Mouse (Mus musculus) CH12.LX (cell line): ENCODE measurements around the gene Bmp7. TPM values are rescaled to one million over a fixed set of nuclear protein-coding genes. Genes with fewer than 3 reads are reported as not detected.

Experiments used
- DNase-seq: peaks from one replicate; pipeline ENCODE4 v3.0.0-alpha.2; 2013; ENCODE audit errors: extremely low read depth
- H3K27ac ChIP-seq: 2 replicates; pipeline ENCODE4 v1.5.1; 2012; ENCODE audit warnings: low read depth, mild to moderate bottlenecking, control low read depth, moderate library complexity; ENCODE audit not compliant: insufficient read depth
- H3K27me3 ChIP-seq: replicated peaks from 2 replicates; pipeline ENCODE3; 2012; ENCODE audit warnings: inconsistent platforms
- H3K36me3 ChIP-seq, 2 experiments: replicated peaks in 1 of 2; 2 replicates each; pipeline versions ENCODE3 to v1.6.1; 2012; ENCODE audit warnings: inconsistent platforms in 1 of 2, low read length in 1 of 2, mild to moderate bottlenecking in 1 of 2, mixed read lengths in 1 of 2, moderate library complexity in 1 of 2; ENCODE audit not compliant: control insufficient read depth in 1 of 2, insufficient read depth in 1 of 2
- H3K4me1 ChIP-seq, 2 experiments: 2 replicates each; pipeline ENCODE4 v1.6.1; 2012; ENCODE audit warnings: inconsistent platforms in 1 of 2, moderate library complexity in 1 of 2; ENCODE audit not compliant: insufficient read depth in 2 of 2, control insufficient read depth in 1 of 2
- H3K4me2 ChIP-seq: 2 replicates; pipeline ENCODE4 v1.6.1; 2012; ENCODE audit warnings: low read depth, mild to moderate bottlenecking, control low read depth; ENCODE audit not compliant: poor library complexity, insufficient read depth, severe bottlenecking
- H3K4me3 ChIP-seq, 3 experiments: fragments of 150-350 bp in 1 of 3; sonication (generic) in 1 of 3; replicated peaks in 1 of 3; 2 replicates each; pipeline versions ENCODE3 to v1.5.1; 2011 to 2012; ENCODE audit warnings: low read depth in 2 of 3, low read length in 2 of 3, mild to moderate bottlenecking in 2 of 3, moderate library complexity in 2 of 3, control low read depth in 1 of 3, improper control_type of control experiment in 1 of 3, inconsistent platforms in 1 of 3, mixed read lengths in 1 of 3; ENCODE audit not compliant: poor library complexity in 1 of 3
- H3K79me2 ChIP-seq: replicated peaks from 2 replicates; pipeline ENCODE4 v1.6.1; 2012; ENCODE audit warnings: mild to moderate bottlenecking, moderate library complexity; ENCODE audit not compliant: control insufficient read depth, poor library complexity, insufficient read depth, severe bottlenecking; ENCODE audit errors: extremely low read depth
- H3K9ac ChIP-seq: 2 replicates; pipeline ENCODE4 v1.6.1; 2012; ENCODE audit warnings: low read depth, mild to moderate bottlenecking, control low read depth, moderate library complexity; ENCODE audit not compliant: insufficient read depth
- H3K9me3 ChIP-seq: replicated peaks from 2 replicates; pipeline ENCODE3; 2012; ENCODE audit warnings: low read length, inconsistent platforms, mixed read lengths
- BHLHE40 ChIP-seq: IDR thresholded peaks from 2 replicates; pipeline ENCODE4 v1.6.1; 2011; ENCODE audit warnings: mild to moderate bottlenecking, low read depth, low read length, improper control_type of control experiment
- CHD1 ChIP-seq: IDR thresholded peaks from 2 replicates; pipeline ENCODE4 v1.6.1; 2012; ENCODE audit warnings: low read depth, low read length, improper control_type of control experiment, inconsistent platforms
- CHD2 ChIP-seq: IDR thresholded peaks from 2 replicates; pipeline ENCODE4 v1.6.1; 2011; ENCODE audit warnings: low read length, improper control_type of control experiment
- ELF1 ChIP-seq: IDR thresholded peaks from 2 replicates; pipeline ENCODE4 v1.6.1; 2014; ENCODE audit warnings: low read depth, mild to moderate bottlenecking, inconsistent platforms, low read length, improper control_type of control experiment
- JUND ChIP-seq: conservative IDR thresholded peaks from 2 replicates; pipeline ENCODE4 v1.6.1; 2011; ENCODE audit warnings: low read depth, low read length, improper control_type of control experiment
- KAT2A ChIP-seq: IDR thresholded peaks from 2 replicates; pipeline ENCODE4 v1.6.1; 2012; ENCODE audit warnings: low read length, improper control_type of control experiment, inconsistent platforms; ENCODE audit not compliant: insufficient replicate concordance
- MAFK ChIP-seq: IDR thresholded peaks from 2 replicates; pipeline ENCODE4 v1.6.1; 2011; ENCODE audit warnings: low read length, improper control_type of control experiment; ENCODE audit not compliant: insufficient replicate concordance
- MAX ChIP-seq: IDR thresholded peaks from 2 replicates; pipeline ENCODE4 v1.6.1; 2011; ENCODE audit warnings: low read length, improper control_type of control experiment
- MAZ ChIP-seq: IDR thresholded peaks from 2 replicates; pipeline ENCODE4 v1.6.1; 2012; ENCODE audit warnings: low read depth, mild to moderate bottlenecking, inconsistent platforms, low read length, improper control_type of control experiment, moderate library complexity
- NELFE ChIP-seq: IDR thresholded peaks from 2 replicates; pipeline ENCODE4 v1.6.1; 2011; ENCODE audit warnings: low read depth, low read length, improper control_type of control experiment
- POLR2AphosphoS2 ChIP-seq: IDR thresholded peaks from 2 replicates; pipeline ENCODE4 v1.6.1; 2011; ENCODE audit warnings: low read depth, low read length, improper control_type of control experiment
- RAD21 ChIP-seq: IDR thresholded peaks from 2 replicates; pipeline ENCODE4 v1.6.1; 2011; ENCODE audit warnings: low read depth, mild to moderate bottlenecking, low read length, improper control_type of control experiment, moderate library complexity
- SIN3A ChIP-seq: IDR thresholded peaks from 2 replicates; pipeline ENCODE4 v1.6.1; 2012; ENCODE audit warnings: low read length, improper control_type of control experiment, inconsistent platforms
- SMC3 ChIP-seq: IDR thresholded peaks from 2 replicates; pipeline ENCODE4 v1.6.1; 2011; ENCODE audit warnings: low read depth, low read length, improper control_type of control experiment
- TBP ChIP-seq: conservative IDR thresholded peaks from 2 replicates; pipeline ENCODE4 v1.6.1; 2011; ENCODE audit warnings: low read depth, low read length, improper control_type of control experiment
- USF1 ChIP-seq: IDR thresholded peaks from 2 replicates; pipeline ENCODE4 v1.6.1; 2014; ENCODE audit warnings: low read depth, mild to moderate bottlenecking, inconsistent platforms, low read length, improper control_type of control experiment
- ZMIZ1 ChIP-seq: IDR thresholded peaks from 2 replicates; pipeline ENCODE4 v1.6.1; 2012; ENCODE audit warnings: low read depth, mild to moderate bottlenecking, inconsistent platforms, low read length, improper control_type of control experiment
- ZNF384 ChIP-seq: IDR thresholded peaks from 2 replicates; pipeline ENCODE4 v1.6.1; 2012; ENCODE audit warnings: low read depth, low read length, improper control_type of control experiment, inconsistent platforms
- dilution Hi-C: fragments of 300-500 bp; cut with MboI; formaldehyde crosslinking; loops from 2 replicates; pipeline ENCODE4 v1.14.3; 2020; ENCODE audit warnings: low sequenced_read_pairs; ENCODE audit not compliant: extremely low pct_unique_long_range_greater_than_20kb, extremely low pct_ligation_motif_present
- in situ Hi-C: fragments of 300-500 bp; cut with MboI; formaldehyde crosslinking; loops from 3 replicates; pipeline ENCODE4 v1.14.3; 2019; ENCODE audit warnings: low sequenced_read_pairs, low pct_ligation_motif_present, low pct_unique_long_range_greater_than_20kb, mixed read lengths
- polyA plus RNA-seq: library from polyadenylated mRNA; unstranded; fragments of >175 nt; gene quantifications from 2 replicates; pipeline ENCODE4 v1.2.1, GENCODE M21; 2012; ENCODE audit warnings: low read depth; ENCODE audit not compliant: insufficient read length
- total RNA-seq, 2 experiments: library from RNA; depleted of rRNA; stranded (reverse); fragments of 300-350 nt in 1 of 2; fragments of >200 nt in 1 of 2; gene quantifications; 2 replicates each; pipeline ENCODE4 v1.2.3; 2012 to 2014

Gene Bmp7
- total and polyA plus RNA-seq, 3 experiments, result 0.16 to 0.51 (median 0.47) TPM

DNA sequence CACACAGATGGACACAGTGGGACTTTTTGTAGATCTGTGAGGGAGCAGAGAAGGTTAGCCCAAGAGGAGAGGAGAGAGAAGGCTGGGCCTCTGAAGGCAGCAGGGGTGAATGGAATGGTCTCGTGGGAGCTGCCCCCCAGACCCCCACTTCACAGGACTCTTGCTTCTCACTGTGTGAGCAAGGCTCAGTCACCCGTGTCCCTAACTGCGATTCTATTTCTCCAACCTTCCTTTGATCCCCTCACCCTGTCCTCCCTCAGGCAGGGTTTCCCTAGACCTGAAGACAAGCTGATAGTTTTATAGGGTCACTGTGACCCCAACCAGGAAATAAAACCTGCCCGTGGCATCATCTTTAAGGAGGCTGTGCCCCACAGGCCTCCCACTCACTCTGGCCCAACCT lies 97.8 kb downstream of the Bmp7 start:
- H3K79me2 ChIP-seq, result no peaks in the 10 kb centered on the region
- no peaks in the 10 kb centered on the region for H3K36me3 ChIP-seq
- in situ Hi-C loops, result loop anchor here (25.0 kb wide), 1 partner anchor 345 kb away; no protein-coding TSS in a partner anchor
- H3K27me3 ChIP-seq, result peaks cover 39% of the 10 kb centered on the region
- no peak overlapping the region for H3K4me3 ChIP-seq
- H3K9me3 ChIP-seq, result no peaks in the 10 kb centered on the region
- no peak overlapping the region for H3K27ac ChIP-seq
- no peak for TF ChIP-seq SIN3A
- TF ChIP-seq ZMIZ1, result no peak
- no peak for TF ChIP-seq SMC3
- no peak for DNase-seq
- dilution Hi-C loops, result no loop called here
- H3K4me1 ChIP-seq, result no peaks in the 10 kb centered on the region
- H3K4me2 ChIP-seq, result no peak overlapping the region
- no peak overlapping the region for H3K9ac ChIP-seq

DNA sequence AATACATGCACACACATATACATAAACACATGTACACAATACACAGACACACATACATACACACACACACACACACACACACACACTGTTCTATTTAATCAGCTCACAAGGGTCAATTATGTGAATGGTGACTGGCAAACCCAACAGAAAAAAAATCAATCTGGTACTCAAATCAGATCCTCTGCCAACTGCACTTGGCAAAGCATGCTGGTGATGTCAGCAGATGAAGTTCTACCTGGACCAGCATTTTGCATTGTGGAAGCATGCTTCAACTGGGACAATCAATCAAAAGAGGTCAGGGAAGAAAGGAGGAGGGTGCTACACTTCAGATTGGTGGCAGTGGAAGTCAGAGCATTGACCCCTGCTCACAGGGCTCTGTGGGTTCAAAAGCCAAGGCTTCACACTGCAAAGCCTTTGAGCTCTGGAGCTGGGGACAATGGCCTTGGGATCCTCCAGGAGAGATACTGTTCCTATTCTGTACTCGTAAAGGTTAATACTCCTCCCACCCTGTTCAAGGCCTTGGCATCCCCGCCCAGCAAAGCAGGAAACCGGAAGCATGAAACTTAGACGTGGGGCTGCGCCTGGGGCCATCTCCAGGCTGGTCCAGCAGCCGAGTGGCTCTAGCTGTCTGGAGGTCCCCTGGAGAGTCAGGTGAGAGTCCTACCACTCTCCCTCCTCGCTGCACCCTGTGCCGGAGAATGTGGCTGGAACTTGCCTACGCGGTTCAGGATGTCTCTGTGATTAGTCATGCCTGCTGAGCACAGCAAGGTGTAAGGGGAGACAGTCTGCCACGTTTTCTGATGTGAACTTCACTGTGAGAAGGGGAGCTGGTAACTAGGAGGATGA lies 99.0 kb downstream of the Bmp7 start:
- H3K27ac ChIP-seq, result no peak overlapping the region
- no peaks in the 10 kb centered on the region for H3K4me1 ChIP-seq
- H3K9me3 ChIP-seq, result no peaks in the 10 kb centered on the region
- no peaks in the 10 kb centered on the region for H3K79me2 ChIP-seq
- no peak overlapping the region for H3K4me3 ChIP-seq
- dilution Hi-C loops (no loop called here), in situ Hi-C loops (loop anchor here (25.0 kb wide), 1 partner anchor 346 kb away; no protein-coding TSS in a partner anchor)
- H3K9ac ChIP-seq, result no peak overlapping the region
- no peak for DNase-seq
- TF ChIP-seq MAFK, result no peak
- TF ChIP-seq POLR2AphosphoS2, result no peak
- TF ChIP-seq RAD21, result no peak
- TF ChIP-seq USF1, result no peak
- TF ChIP-seq CHD2, result no peak
- TF ChIP-seq ELF1, result no peak
- no peak for TF ChIP-seq TBP
- TF ChIP-seq SMC3, result no peak
- TF ChIP-seq ZNF384, result no peak
- TF ChIP-seq MAZ, result no peak
- no peak for TF ChIP-seq KAT2A
- TF ChIP-seq BHLHE40, result no peak
- no peak for TF ChIP-seq JUND
- TF ChIP-seq CHD1, result no peak
- no peak for TF ChIP-seq MAX
- no peak for TF ChIP-seq NELFE
- H3K27me3 ChIP-seq, result peaks cover 41% of the 10 kb centered on the region
- no peak overlapping the region for H3K4me2 ChIP-seq
- H3K36me3 ChIP-seq, result no peaks in the 10 kb centered on the region
